9 mouse cellular contexts compared by ENCODE assay signal in the genomic region with DNA sequence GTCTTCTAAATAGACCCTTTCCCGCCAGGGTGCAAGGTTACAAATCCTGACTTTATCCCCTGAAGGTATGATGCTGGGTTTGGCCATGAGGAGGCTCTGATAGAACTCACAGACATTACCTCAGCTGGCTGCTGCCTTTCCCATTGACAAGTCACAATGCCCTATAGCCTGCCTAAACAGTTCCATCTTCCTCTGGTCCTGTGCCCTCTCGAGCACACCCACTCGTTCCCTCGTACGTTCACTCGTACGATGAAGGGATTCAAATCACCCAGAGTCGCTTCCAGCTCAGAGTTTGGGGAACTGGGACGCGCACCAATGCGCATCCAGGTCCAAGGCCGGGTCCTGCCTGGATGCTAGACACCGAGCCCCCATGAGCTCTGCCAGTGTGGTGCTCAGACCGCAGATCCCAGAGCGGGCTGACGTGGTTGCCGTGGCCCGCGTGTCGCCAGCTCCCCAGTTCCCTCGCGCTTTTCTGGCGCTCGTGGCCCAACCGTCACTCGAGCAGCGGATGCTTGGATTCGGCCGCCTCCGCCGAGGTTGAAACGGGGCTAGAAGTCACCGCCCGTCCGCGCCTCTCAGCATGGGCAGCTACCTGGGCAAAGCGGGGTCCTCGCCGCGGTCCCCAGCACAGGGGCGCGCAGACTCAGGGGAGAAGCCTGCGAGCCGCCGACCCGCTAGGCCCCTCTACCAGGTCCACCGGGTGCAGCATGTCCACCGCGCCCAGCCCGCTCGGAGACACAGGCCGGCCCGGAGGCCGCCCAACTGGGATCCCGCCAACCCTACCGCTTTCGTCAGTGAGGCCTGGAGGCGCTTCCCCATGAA. TPM values are rescaled to one million over a fixed set of nuclear protein-coding genes. Genes with fewer than 3 reads are reported as not detected.
DNase-seq lines count a peak whose midpoint lies in the region; ATAC-seq lines count a peak whose summit lies in the region.
"Had no signal": no experiment of that assay in that cellular context is flagged by ENCODE, and none has a peak within 500 bp of the region (broad histone marks: within the 10 kb centered on the region; RNA-seq: fewer than 3 reads in every experiment).

A gene (plus strand): TSS at position 214 of the 822 bp plus-strand sequence.

- DNase-seq in left cerebral cortex, postnatal 25 days (ENCODE audit: low spot score in 2 of 2): peak; percentile 20 to 31
- DNase-seq in left cerebral cortex, adult 9 months (ENCODE audit: low spot score in 2 of 2): no peak
- peak; percentile 40 for DNase-seq in heart, postnatal 25 days (ENCODE audit: low spot score)
- DNase-seq in urinary bladder, postnatal 4 days (ENCODE audit: low spot score in 2 of 2): peak; percentile 61 to 73

- peak within 1 kb of the TSS; percentile 99 for H3K4me2 ChIP-seq in forebrain, embryonic 13.5 days
- H3K4me2 ChIP-seq in limb, embryonic 15.5 days: peak within 1 kb of the TSS; percentile 95
- H3K4me2 ChIP-seq in midbrain, embryonic 15.5 days: peak within 1 kb of the TSS; percentile 98

- H3K36me3 ChIP-seq in forebrain, embryonic 13.5 days (ENCODE audit: poor library complexity, severe bottlenecking): no peaks in the 10 kb centered on the region
- no peaks in the 10 kb centered on the region for H3K36me3 ChIP-seq in limb, embryonic 15.5 days
- H3K36me3 ChIP-seq in midbrain, embryonic 15.5 days (replicated peaks): no peaks in the 10 kb centered on the region

- no peak within 1 kb of the TSS for H3K27ac ChIP-seq in brown adipose tissue, adult 24 weeks (replicated peaks; ENCODE audit: low read depth, low read length)
- H3K27ac ChIP-seq in forebrain, embryonic 13.5 days: no peak within 1 kb of the TSS
- H3K27ac ChIP-seq in limb, embryonic 15.5 days: no peak within 1 kb of the TSS
- H3K27ac ChIP-seq in midbrain, embryonic 15.5 days: no peak within 1 kb of the TSS

- WGBS in forebrain, embryonic 13.5 days: under 1% methylated on average over 58 of the region's 58 CpGs
- WGBS in limb, embryonic 15.5 days: under 1% methylated on average over 58 of the region's 58 CpGs
- 1% methylated on average over 58 of the region's 58 CpGs for WGBS in midbrain, embryonic 15.5 days

- H3K27me3 ChIP-seq in forebrain, embryonic 13.5 days: peaks cover 65% of the 10 kb centered on the region
- peaks cover 38% of the 10 kb centered on the region for H3K27me3 ChIP-seq in limb, embryonic 15.5 days
- peaks cover 62% of the 10 kb centered on the region for H3K27me3 ChIP-seq in midbrain, embryonic 15.5 days (replicated peaks)
- H3K27me3 ChIP-seq: Patski had no signal

- H3K4me3 ChIP-seq in brown adipose tissue, adult 24 weeks (ENCODE audit: insufficient read depth, low read depth, low read length): peak within 1 kb of the TSS; percentile 58
- H3K4me3 ChIP-seq in forebrain, embryonic 13.5 days: peak within 1 kb of the TSS; percentile 60
- peak within 1 kb of the TSS; percentile 57 for H3K4me3 ChIP-seq in limb, embryonic 15.5 days
- peak within 1 kb of the TSS; percentile 53 for H3K4me3 ChIP-seq in midbrain, embryonic 15.5 days

- peak; percentile 69; the same call in 1 of the 2 replicates for ATAC-seq in forebrain, embryonic 13.5 days
- ATAC-seq in limb, embryonic 15.5 days (ENCODE audit: insufficient number of reproducible peaks, low FRiP score, low TSS enrichment, low read depth): peak; percentile 55
- peak; percentile 78 for ATAC-seq in midbrain, embryonic 15.5 days (replicated peaks)
- ATAC-seq: Patski had no signal

- H3K9me3 ChIP-seq in forebrain, embryonic 13.5 days (replicated peaks): no peaks in the 10 kb centered on the region
- no peaks in the 10 kb centered on the region for H3K9me3 ChIP-seq in limb, embryonic 15.5 days
- H3K9me3 ChIP-seq in midbrain, embryonic 15.5 days: no peaks in the 10 kb centered on the region

- H3K4me1 ChIP-seq in brown adipose tissue, adult 24 weeks (ENCODE audit: control insufficient read depth, insufficient read depth, insufficient read length, low read length): peaks cover 2% of the 10 kb centered on the region; the same call in 1 of the 2 replicates
- peaks cover 14% of the 10 kb centered on the region for H3K4me1 ChIP-seq in forebrain, embryonic 13.5 days
- H3K4me1 ChIP-seq in limb, embryonic 15.5 days: peaks cover 11% of the 10 kb centered on the region
- peaks cover 13% of the 10 kb centered on the region for H3K4me1 ChIP-seq in midbrain, embryonic 15.5 days

- intact Hi-C loops in left cerebral cortex, postnatal 25 days (cut with DNase I): no loop called here
- intact Hi-C loops in heart, postnatal 25 days (cut with DNase I): no loop called here

- peak within 1 kb of the TSS; percentile 78 for H3K9ac ChIP-seq in forebrain, embryonic 13.5 days
- peak within 1 kb of the TSS; percentile 60 for H3K9ac ChIP-seq in limb, embryonic 15.5 days
- H3K9ac ChIP-seq in midbrain, embryonic 15.5 days: peak within 1 kb of the TSS; percentile 58

RNA-seq across cellular contexts. Expression of the gene that starts here (rescaled TPM):
- total RNA-seq in left cerebral cortex, postnatal 25 days (2021): not detected
- polyA plus RNA-seq in brown adipose tissue, adult 24 weeks (2012; ENCODE audit: insufficient read depth, insufficient read length, missing spikeins): not detected in 2 replicates
- polyA plus RNA-seq in forebrain, embryonic 13.5 days (2015; fragmentation: Nextera tagmentation; extraction: Ambion mirVana): 0.09 TPM in 1 of 2 replicates, not detected in the other
- total RNA-seq in heart, postnatal 25 days (2021): not detected
- 0.15 and 0.20 TPM in 2 replicates for polyA plus RNA-seq in limb, embryonic 15.5 days (2015; fragmentation: Nextera tagmentation; extraction: Ambion mirVana)
- polyA plus RNA-seq in midbrain, embryonic 15.5 days (2015; fragmentation: Nextera tagmentation; extraction: Ambion mirVana): not detected in 2 replicates
- polyA plus RNA-seq: Patski had no signal

Comparison
In these comparisons a context has a peak if more than half of its experiments do, and no peak if none do; other contexts are left out.
1. Peak in DNase-seq in left cerebral cortex, postnatal 25 days; RNA of the gene not detected or under 1 TPM.
2. Peak in ATAC-seq, H3K4me3 ChIP-seq, H3K9ac ChIP-seq and H3K4me2 ChIP-seq in forebrain, embryonic 13.5 days; RNA of the gene not detected or under 1 TPM.
3. Peak in DNase-seq in heart, postnatal 25 days; RNA of the gene not detected or under 1 TPM.
4. Peak in ATAC-seq, H3K4me3 ChIP-seq, H3K9ac ChIP-seq and H3K4me2 ChIP-seq in limb, embryonic 15.5 days; RNA of the gene not detected or under 1 TPM.
5. Peak in ATAC-seq, H3K4me3 ChIP-seq, H3K9ac ChIP-seq and H3K4me2 ChIP-seq in midbrain, embryonic 15.5 days; RNA of the gene not detected or under 1 TPM.
6. DNase-seq: peak in urinary bladder, postnatal 4 days (2 of 2); none in left cerebral cortex, adult 9 months (0 of 2).
7. Peak in every context shown above with its lines, with median percentiles within 50 percentile points of each other: H3K4me3 ChIP-seq, ATAC-seq, H3K4me2 ChIP-seq and H3K9ac ChIP-seq.